Mouse (Mus musculus): ENCODE results near the gene Dot1l.

Dot1l gene

GRCm38 (mm10) chr10:80793803-80794202 lies 38.8 kb downstream of the Dot1l start:
- no peak for DNase-seq

GRCm38 (mm10) chr10:80794750-80795149 lies 39.7 kb downstream of the Dot1l start:
- no peak for DNase-seq

- DNase-seq = no peak
Observed at GRCm38 (mm10) chr10:80796307-80796848, 41.4 kb downstream of the Dot1l start.

- DNase-seq = peak in 1 of 2 experiments; percentile 34
Observed at GRCm38 (mm10) chr10:80797186-80798149, 42.5 kb downstream of the Dot1l start.

- DNase-seq = peak; percentile 93 to 95
Observed at GRCm38 (mm10) chr10:80798150-80799006, 43.4 kb downstream of the Dot1l start, which contains the start of the genes Sf3a2 and Plekhj1. TSS of gene Sf3a2 (plus strand) at chr10:80798198. TSS of gene Plekhj1 (minus strand) at chr10:80798626.

GRCm38 (mm10) chr10:80799070-80799566 lies 44.1 kb downstream of the Dot1l start:
- DNase-seq = no peak

GRCm38 (mm10) chr10:80802204-80802912 lies 47.4 kb downstream of the Dot1l start:
- no peak for DNase-seq

GRCm38 (mm10) chr10:80802996-80803395 lies 48.0 kb downstream of the Dot1l start:
- DNase-seq = no peak

GRCm38 (mm10) chr10:80804340-80804739 lies 49.3 kb downstream of the Dot1l start:
- DNase-seq = no peak

GRCm38 (mm10) chr10:80804916-80805315 lies 49.9 kb downstream of the Dot1l start, which contains the start of gene Amh:
TSS of gene Amh (plus strand) at chr10:80805243.
- DNase-seq = no peak

GRCm38 (mm10) chr10:80805322-80805721 lies 50.3 kb downstream of the Dot1l start:
- DNase-seq = no peak

- DNase-seq = peak; percentile 86 to 88
Observed at GRCm38 (mm10) chr10:80805925-80806324, 50.9 kb downstream of the Dot1l start.

GRCm38 (mm10) chr10:80806341-80807056 lies 51.5 kb downstream of the Dot1l start:
- no peak for DNase-seq

GRCm38 (mm10) chr10:80807057-80807627 lies 52.1 kb downstream of the Dot1l start:
- peak; percentile 43 to 51 for DNase-seq

GRCm38 (mm10) chr10:80808099-80808984 lies 53.3 kb downstream of the Dot1l start:
- no peak for DNase-seq

- no peak for DNase-seq
Observed at GRCm38 (mm10) chr10:80808985-80809632, 54.1 kb downstream of the Dot1l start.

- no peak for DNase-seq
Observed at GRCm38 (mm10) chr10:80810084-80810483, 55.1 kb downstream of the Dot1l start.

- no peak for DNase-seq
Observed at GRCm38 (mm10) chr10:80812391-80813041, 57.5 kb downstream of the Dot1l start.

GRCm38 (mm10) chr10:80813366-80813765 lies 58.4 kb downstream of the Dot1l start, which contains the start of gene Jsrp1:
TSS of gene Jsrp1 (minus strand) at chr10:80813498.
- no peak for DNase-seq
